Mouse (Mus musculus): Measurements from ENCODE around the gene BC049762.

BC049762 gene

GRCm38 (mm10) chr11:51219396-51219980 is 43.4 kb downstream of the BC049762 start:
- DNase-seq (ENCODE audit: low spot score in 2 of 2) = no peak

GRCm38 (mm10) chr11:51214021-51214420 is 48.8 kb downstream of the BC049762 start:
- DNase-seq (ENCODE audit: low spot score in 2 of 2) = no peak

GRCm38 (mm10) chr11:51211426-51211825 is 51.4 kb downstream of the BC049762 start:
- no peak for DNase-seq (ENCODE audit: low spot score in 2 of 2)

- DNase-seq (ENCODE audit: low spot score in 2 of 2) = no peak
These were observed 55.1 kb downstream of the BC049762 start for GRCm38 (mm10) chr11:51207758-51208157.

All from right cerebral cortex, postnatal 10 days (tissue).